Mouse (Mus musculus) forebrain, embryonic 11.5 days (tissue): ENCODE measurements around the gene Trank1. TPM values are rescaled to one million over a fixed set of nuclear protein-coding genes. Genes with fewer than 3 reads are reported as not detected.

ENCODE experiments used
- ATAC-seq: fragments of 200-750 bp; cut with Nextera tagmentation; replicated peaks from 2 replicates; pipeline ENCODE4 v1.8.0; 2017; ENCODE audit warnings: moderate TSS enrichment; ENCODE audit not compliant: low FRiP score
- DNase-seq: peaks from one replicate; pipeline ENCODE4 v3.0.0-alpha.2; 2017; ENCODE audit warnings: low spot score
- H3K27ac ChIP-seq: fragments of 300-500 bp; sonication (generic); 2 replicates; pipeline ENCODE4 v1.5.1; 2014; ENCODE audit warnings: low read depth, low read length
- H3K27me3 ChIP-seq: fragments of 300-500 bp; sonication (generic); 2 replicates; pipeline ENCODE4 v1.6.1; 2014; ENCODE audit warnings: mild to moderate bottlenecking, low read length, mixed read lengths; ENCODE audit not compliant: control insufficient read depth, insufficient read depth
- H3K36me3 ChIP-seq: fragments of 300-500 bp; sonication (generic); 2 replicates; pipeline ENCODE4 v1.6.1; 2014; ENCODE audit warnings: mild to moderate bottlenecking, low read length, moderate library complexity, mixed read lengths; ENCODE audit not compliant: control insufficient read depth, insufficient read depth
- H3K4me1 ChIP-seq: fragments of 300-500 bp; sonication (generic); replicated peaks from 2 replicates; pipeline ENCODE4 v1.6.1; 2014; ENCODE audit warnings: low read length, mixed read lengths; ENCODE audit not compliant: control insufficient read depth, insufficient read depth
- H3K4me2 ChIP-seq: fragments of 300-500 bp; sonication (generic); 2 replicates; pipeline ENCODE4 v1.6.1; 2014; ENCODE audit warnings: low read depth, mild to moderate bottlenecking, low read length, moderate library complexity, mixed read lengths; ENCODE audit not compliant: severe bottlenecking
- H3K4me3 ChIP-seq: fragments of 300-500 bp; sonication (generic); 2 replicates; pipeline ENCODE4 v1.5.1; 2014; ENCODE audit warnings: low read depth, low read length
- H3K9ac ChIP-seq: fragments of 300-500 bp; sonication (generic); 2 replicates; pipeline ENCODE4 v1.6.1; 2014; ENCODE audit warnings: low read length
- H3K9me3 ChIP-seq: fragments of 300-500 bp; sonication (generic); 2 replicates; pipeline ENCODE4 v1.6.1; 2016; ENCODE audit warnings: low read length, mixed read lengths; ENCODE audit not compliant: control insufficient read depth
- WGBS: fragments of 180-500 bp; shearing (Covaris S2); extraction: QIAGEN DNeasy Blood & Tissue Kit; methylation state at CpG from one replicate; pipeline ENCODE4 v1.1.7; 2014; 5-methylcytosine and 5-hydroxymethylcytosine counted together
- polyA plus RNA-seq: library from polyadenylated mRNA; unstranded; fragments of >200 nt; fragmentation: Nextera tagmentation; extraction: Ambion mirVana; gene quantifications from 2 replicates; pipeline ENCODE4 v1.2.1, GENCODE M21; 2014

The Trank1 gene
- polyA plus RNA-seq, 1 experiment from 2014 or later = 0.92 TPM

GRCm38 (mm10) chr9:111408012-111408411 is 96.5 kb downstream of the Trank1 start:
- no peak overlapping the region for H3K4me3 ChIP-seq
- no peak overlapping the region for H3K9ac ChIP-seq
- DNase-seq (no peak), ATAC-seq (no peak)
- H3K27ac ChIP-seq = no peak overlapping the region
- no peaks in the 10 kb centered on the region for H3K4me1 ChIP-seq
- H3K36me3 ChIP-seq = no peaks in the 10 kb centered on the region
- no peaks in the 10 kb centered on the region for H3K9me3 ChIP-seq
- H3K4me2 ChIP-seq = no peak overlapping the region
- 88% methylated on average over 6 of the region's 6 CpGs for WGBS
- no peaks in the 10 kb centered on the region for H3K27me3 ChIP-seq

DNA sequence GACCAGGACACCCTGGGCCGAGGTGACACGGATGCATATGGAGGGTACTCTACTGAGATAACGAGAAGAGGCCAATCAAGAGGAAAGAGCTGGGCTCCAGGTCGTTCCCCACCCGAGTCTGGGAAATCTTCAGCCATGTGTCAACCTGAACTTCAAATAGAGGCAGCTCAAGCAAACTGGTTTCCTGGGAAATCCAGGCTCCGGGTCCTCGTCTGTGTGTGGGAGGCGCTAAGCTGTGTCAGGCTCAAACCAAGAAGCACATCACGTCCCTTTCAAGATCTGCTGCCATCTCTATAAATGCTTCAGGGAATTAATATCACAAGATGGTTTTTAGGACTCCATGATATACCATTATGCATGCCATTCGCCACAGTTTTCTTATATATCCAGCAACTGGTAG is 96.9 kb downstream of the Trank1 start:
- no peaks in the 10 kb centered on the region for H3K27me3 ChIP-seq
- no peak overlapping the region for H3K27ac ChIP-seq
- H3K4me2 ChIP-seq = no peak overlapping the region
- no peak overlapping the region for H3K4me3 ChIP-seq
- DNase-seq = no peak
- ATAC-seq = no peak
- H3K9ac ChIP-seq = no peak overlapping the region
- H3K9me3 ChIP-seq = no peaks in the 10 kb centered on the region
- 88% methylated on average over 10 of the region's 10 CpGs for WGBS
- no peaks in the 10 kb centered on the region for H3K36me3 ChIP-seq
- no peaks in the 10 kb centered on the region for H3K4me1 ChIP-seq

DNA sequence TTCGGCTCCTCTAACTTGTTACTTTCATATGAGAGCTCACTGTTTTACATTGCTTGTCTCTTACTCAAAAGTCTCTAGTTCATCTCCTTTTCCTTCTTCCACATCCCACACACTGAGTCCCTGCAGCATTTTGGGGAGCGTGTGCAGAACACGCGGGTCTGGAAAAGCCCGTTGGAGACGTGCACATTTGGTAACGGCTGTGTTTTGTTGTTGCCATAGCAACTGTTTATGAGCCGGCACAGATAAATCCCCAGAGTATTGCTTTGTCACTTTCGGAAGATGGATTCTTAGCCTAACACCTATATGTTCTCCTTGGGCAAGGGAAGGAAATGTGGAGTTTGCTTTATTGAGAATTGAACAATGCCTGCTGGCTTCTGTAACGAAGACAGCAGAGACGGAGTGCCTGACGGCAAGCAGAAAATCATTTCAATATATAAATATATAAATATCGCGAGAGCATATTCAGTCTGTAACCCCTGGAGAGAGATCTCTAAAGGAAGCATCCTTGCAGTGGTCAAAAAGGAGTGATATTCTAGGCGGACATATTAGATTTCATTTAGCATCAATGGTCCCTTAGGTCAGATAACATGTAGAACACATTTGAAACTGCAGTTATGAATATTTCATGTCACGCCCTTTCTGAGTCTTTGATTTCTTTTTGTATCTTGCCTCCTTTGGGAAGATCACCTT is 101.1 kb downstream of the Trank1 start:
- Histone ChIP-seq H3K9me3 (no peaks in the 10 kb centered on the region), H3K4me2 (no peak overlapping the region), H3K27ac (no peak overlapping the region), H3K27me3 (no peaks in the 10 kb centered on the region), H3K4me1 (no peaks in the 10 kb centered on the region), H3K36me3 (no peaks in the 10 kb centered on the region), H3K9ac (no peak overlapping the region), H3K4me3 (no peak overlapping the region)
- ATAC-seq = no peak
- WGBS = 86% methylated on average over 16 of the region's 16 CpGs
- no peak for DNase-seq

- 82% methylated on average over 2 of the region's 2 CpGs for WGBS
- no peak overlapping the region for H3K27ac ChIP-seq
- no peak overlapping the region for H3K9ac ChIP-seq
Observed at GRCm38 (mm10) chr9:111421862-111422261, 110.3 kb downstream of the Trank1 start.

GRCm38 (mm10) chr9:111422567-111422966 is 111.0 kb downstream of the Trank1 start:
- ATAC-seq = no peak
- H3K9ac ChIP-seq = no peak overlapping the region
- H3K4me2 ChIP-seq = no peak overlapping the region
- H3K9me3 ChIP-seq = no peaks in the 10 kb centered on the region
- no peak for DNase-seq
- no peak overlapping the region for H3K27ac ChIP-seq
- H3K4me1 ChIP-seq = no peaks in the 10 kb centered on the region
- no peaks in the 10 kb centered on the region for H3K36me3 ChIP-seq
- H3K27me3 ChIP-seq = no peaks in the 10 kb centered on the region
- WGBS = 80% methylated on average over 5 of the region's 5 CpGs
- no peak overlapping the region for H3K4me3 ChIP-seq

More at GRCm38 (mm10) chr9:111421862-111422261, 110.3 kb downstream of the Trank1 start:
- no peak for DNase-seq
- Histone ChIP-seq H3K4me3 (no peak overlapping the region), H3K9me3 (no peaks in the 10 kb centered on the region), H3K4me1 (no peaks in the 10 kb centered on the region), H3K4me2 (no peak overlapping the region), H3K27me3 (no peaks in the 10 kb centered on the region), H3K36me3 (no peaks in the 10 kb centered on the region)
- ATAC-seq = no peak

- Histone ChIP-seq H3K36me3 (no peaks in the 10 kb centered on the region), H3K9me3 (no peaks in the 10 kb centered on the region), H3K27ac (no peak overlapping the region), H3K4me3 (no peak overlapping the region), H3K4me2 (no peak overlapping the region), H3K9ac (no peak overlapping the region), H3K4me1 (no peaks in the 10 kb centered on the region), H3K27me3 (no peaks in the 10 kb centered on the region)
- WGBS = 66% methylated on average over 6 of the region's 6 CpGs
- peak; percentile 43 for DNase-seq
- ATAC-seq = no peak
Observed at GRCm38 (mm10) chr9:111425113-111425512, 113.6 kb downstream of the Trank1 start.

DNA sequence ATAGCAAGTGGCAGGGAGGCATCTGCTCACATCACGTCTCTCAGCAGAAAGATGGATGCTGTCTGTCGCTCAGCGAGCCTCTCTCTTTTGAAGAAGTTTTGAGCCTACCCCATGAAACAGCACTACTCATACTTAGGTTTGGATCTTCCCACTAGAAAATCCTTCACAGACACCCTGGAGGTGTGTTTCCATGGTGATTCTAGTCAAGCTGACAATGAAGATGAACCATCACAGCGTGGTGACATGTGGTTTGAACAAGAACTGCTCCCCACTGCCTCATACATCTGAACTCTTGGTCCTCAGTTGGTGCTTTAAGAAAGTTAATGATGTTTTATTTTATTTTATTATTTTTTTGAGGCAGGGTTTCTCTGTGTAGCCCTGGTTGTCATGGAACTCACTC is 114.4 kb downstream of the Trank1 start:
- H3K4me1 ChIP-seq = no peaks in the 10 kb centered on the region
- no peak overlapping the region for H3K27ac ChIP-seq
- H3K9ac ChIP-seq = no peak overlapping the region
- 87% methylated on average over 4 of the region's 4 CpGs for WGBS
- no peaks in the 10 kb centered on the region for H3K27me3 ChIP-seq
- H3K36me3 ChIP-seq = no peaks in the 10 kb centered on the region
- no peak overlapping the region for H3K4me2 ChIP-seq
- H3K4me3 ChIP-seq = no peak overlapping the region
- DNase-seq (no peak), ATAC-seq (no peak)
- no peaks in the 10 kb centered on the region for H3K9me3 ChIP-seq

- DNase-seq (no peak), ATAC-seq (no peak)
- H3K27ac ChIP-seq = no peak overlapping the region
- 83% methylated on average over 9 of the region's 9 CpGs for WGBS
- no peak overlapping the region for H3K4me2 ChIP-seq
- no peaks in the 10 kb centered on the region for H3K4me1 ChIP-seq
- no peak overlapping the region for H3K9ac ChIP-seq
- H3K36me3 ChIP-seq = no peaks in the 10 kb centered on the region
- H3K27me3 ChIP-seq = no peaks in the 10 kb centered on the region
- H3K9me3 ChIP-seq = no peaks in the 10 kb centered on the region
- H3K4me3 ChIP-seq = no peak overlapping the region
Observed at GRCm38 (mm10) chr9:111427891-111428555, 116.5 kb downstream of the Trank1 start.
